Mouse (Mus musculus) monocyte, adult 2 months (primary cell): ENCODE measurements around the gene Hcn3.
A peak's percentile ranks its signal among the peaks of the same experiment; 100 is the strongest.

Source experiments
- DNase-seq, 2 experiments: peaks; one replicate each; pipeline ENCODE4 v3.0.0; 2022; ENCODE audit warnings: low spot score in 2 of 2, low read depth in 1 of 2

The Hcn3 gene

DNA sequence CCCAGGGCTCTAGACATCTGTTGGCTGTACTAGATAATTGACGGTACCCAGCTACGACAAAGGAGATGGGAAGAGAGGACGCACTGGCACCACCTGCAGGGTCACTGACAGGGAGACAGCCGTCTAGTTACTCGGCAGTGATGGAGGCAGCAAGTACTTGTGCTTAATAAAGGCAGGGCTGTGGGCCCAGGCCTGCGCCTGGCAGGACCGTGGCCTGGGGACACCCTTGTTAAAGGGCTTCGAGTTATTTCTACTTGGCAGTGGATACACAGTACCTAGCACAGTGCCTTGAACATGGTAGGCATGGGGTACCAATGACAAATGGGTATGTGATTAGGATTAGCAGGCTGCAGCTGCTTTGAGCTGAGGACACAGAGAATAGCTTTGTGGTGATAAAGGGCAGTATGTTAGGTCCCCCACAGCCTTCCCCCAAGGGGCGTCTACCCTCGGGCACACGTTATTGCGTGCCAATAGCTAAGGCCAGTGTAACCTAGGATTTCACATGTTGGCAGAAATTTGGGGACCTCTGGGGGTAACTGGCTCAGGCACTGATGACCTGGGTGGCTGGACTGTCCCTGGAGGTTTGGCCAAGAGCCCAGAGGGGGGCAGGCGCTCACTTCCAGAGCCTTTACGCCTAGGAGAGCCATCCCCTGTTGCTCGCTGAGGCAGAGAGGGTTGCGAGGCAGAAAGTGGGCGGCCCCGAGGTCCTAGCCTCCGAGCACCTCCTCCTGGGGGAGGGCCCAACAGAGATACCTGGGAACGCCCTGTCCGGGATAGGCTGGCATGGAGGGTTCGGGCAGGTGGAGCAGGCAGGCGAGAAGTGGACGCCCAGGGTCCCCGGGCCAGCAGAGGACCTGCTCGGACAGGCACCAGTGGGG is 12.7 kb downstream of the Hcn3 start:
- DNase-seq = no peak

DNA sequence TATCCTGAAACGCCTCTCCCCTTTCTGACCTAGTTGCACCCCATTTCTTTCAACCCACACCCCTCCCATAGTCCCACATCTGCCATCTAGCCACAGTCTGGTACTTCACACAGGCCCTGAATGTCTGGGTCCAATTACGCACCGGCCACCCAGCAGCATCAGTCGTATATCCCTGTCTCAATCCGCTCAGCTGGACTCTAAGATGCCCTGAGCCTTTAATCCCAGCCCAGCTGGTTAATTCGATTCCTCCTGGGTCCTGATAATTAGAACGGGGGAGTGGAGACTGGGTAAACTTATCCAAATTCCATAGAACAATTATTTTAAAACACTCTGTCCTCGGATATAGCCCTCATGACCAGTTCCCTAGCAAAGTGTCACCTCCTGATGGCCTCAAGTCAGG is 14.4 kb downstream of the Hcn3 start:
- DNase-seq = no peak

DNA sequence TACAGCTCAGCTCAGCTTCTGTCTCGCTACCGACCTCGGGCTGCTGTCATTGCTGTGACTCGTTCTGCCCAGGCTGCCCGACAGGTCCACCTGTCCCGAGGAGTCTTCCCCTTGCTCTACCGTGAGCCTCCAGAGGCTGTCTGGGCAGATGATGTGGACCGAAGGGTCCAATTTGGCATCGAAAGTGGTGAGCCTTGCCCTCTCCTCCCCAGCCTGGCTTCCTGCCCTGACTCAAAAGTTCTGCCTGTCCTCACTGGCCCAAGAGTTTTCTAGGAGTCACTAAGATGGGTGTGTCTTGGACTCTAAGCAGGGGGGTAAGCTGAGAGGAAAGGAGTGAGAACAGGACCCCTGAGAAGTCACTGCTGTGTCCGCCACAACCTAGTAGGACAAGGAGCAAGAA is 15.2 kb downstream of the Hcn3 start:
- DNase-seq = no peak

DNA sequence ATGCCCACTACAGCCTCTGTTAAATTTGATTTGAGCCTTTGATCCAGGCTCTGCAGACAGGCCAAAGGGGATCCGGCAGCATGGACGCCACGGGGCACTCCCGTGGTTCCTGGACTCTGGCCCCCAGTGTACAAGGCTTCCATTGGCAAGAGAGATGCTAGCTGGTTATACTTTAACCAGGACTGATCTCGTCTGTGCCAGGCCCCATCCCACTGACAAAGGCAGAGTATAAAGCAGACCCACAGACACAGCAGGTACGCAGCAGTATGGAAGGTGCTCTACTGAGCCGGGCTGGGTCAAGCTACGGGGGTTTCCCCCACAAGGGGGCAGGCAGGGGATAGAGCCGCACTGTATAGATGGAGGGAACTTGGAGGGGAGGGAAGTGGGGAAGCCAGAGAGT is 23.6 kb downstream of the Hcn3 start:
- no peak for DNase-seq

DNA sequence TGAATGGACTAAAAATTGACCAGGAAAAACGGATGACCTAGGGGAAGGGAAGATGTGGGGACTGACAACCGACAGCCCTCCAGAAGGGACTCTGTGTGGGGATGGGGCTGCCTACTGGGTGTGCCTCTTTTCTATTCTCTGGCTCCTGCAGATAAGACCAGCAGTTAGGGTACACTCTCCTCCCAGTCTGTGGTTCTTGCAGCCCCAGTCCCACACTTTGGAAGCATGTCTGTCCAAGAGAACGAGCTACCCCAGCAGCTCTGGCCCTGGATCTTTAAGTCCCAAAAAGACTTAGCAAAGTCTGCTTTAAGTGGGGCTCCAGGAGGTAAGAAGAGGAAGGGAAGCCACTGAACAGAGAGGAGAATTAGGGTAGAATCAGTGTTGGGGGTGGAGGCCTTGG is 24.0 kb downstream of the Hcn3 start, which contains the start of gene Pklr:
Gene Pklr, plus strand, starts transcription at position 185 of the 400 bp plus-strand sequence.
- no peak for DNase-seq

DNA sequence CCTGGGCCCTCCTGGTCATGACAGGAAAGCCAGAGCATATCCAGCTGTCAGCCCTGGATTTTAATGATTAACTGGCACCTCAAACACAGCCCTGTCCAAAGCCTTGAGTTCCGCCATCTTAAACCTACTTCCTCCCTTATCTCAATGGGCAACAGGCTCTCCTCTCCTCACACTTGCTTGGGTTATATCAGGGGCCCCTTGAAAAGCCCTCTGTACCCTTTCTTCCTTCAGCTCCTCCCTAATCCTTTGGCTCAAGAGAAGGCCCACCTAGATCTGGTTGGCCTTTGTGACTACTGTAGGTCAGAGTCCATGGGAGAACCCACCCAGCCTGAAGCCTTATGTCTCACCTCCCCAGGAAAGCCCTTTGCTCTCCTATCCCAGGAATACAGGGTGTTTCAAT is 26.2 kb downstream of the Hcn3 start:
- DNase-seq = no peak

DNA sequence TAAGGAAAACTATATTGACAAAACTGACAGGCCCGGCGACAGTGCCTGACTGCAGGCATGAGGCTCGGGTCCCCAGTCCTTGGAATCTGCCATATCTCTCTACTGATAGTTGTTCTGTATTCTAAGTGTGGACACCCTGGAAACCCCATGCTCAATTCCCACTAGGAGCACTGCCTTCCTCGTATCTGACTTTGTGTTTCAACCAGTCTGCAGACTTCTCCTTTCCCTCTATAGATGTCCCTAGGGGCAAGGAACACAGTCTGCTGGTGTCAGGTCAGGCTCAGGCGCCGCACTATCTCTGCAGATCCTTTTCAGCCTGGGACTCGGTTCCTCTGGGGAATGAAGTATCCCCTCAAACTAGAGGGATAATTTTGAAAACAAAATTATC is 26.9 kb downstream of the Hcn3 start:
- DNase-seq = no peak

DNA sequence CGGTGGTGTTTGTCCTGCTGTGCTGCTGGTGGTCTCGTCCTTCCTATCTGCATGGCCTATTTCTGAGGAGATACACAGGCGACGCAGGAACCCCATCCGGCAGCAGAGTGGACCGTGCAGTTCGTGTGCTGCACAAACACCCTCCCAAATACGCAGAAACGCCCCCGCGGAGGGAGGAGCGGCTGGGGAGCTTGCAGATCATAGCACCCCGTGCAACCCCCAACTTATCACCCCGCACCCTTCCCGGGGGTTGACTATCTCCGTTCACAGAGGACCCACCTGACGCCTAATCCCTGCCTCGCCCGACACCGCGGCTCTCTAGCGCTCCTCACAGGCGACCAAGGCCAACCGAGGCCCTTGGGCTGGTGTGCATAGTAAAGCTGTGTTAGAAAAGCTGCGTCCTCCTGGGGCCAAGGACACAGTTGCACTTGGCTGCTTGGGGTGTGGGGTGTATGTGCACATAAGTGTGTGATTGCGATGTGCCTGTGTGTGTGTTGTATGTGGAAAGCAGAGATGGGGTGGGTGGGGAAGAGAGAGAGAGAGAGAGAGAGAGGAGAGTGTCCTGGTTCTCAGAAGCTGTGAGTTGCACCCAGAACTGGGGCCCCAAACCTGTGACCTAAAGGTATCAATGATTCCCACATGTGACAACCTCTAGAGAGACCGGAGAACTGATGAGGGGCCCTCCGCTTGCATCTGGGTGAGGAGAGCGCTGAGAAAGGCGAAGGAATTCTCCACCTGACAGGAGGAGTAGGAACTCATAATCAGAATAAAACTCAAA is 27.5 kb downstream of the Hcn3 start:
- no peak for DNase-seq

DNA sequence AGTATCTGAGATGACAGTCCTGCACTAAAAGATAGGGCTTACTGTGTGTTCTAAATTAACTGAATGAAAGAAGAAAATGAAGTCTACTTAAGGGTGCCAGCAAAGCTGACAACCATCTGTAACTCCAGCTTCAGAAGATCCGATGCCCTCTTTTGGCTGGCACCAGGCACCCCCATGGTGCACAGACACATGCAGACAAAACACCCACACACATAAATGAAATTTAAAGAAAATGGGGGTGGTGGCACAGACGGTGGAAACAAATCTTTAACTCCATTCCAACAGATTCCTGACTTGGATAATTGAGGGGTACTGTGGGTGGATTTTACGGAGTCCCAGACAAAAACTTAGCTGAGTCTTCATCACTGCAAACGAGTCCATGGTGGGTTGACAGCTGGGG is 28.2 kb downstream of the Hcn3 start:
- DNase-seq = no peak

DNA sequence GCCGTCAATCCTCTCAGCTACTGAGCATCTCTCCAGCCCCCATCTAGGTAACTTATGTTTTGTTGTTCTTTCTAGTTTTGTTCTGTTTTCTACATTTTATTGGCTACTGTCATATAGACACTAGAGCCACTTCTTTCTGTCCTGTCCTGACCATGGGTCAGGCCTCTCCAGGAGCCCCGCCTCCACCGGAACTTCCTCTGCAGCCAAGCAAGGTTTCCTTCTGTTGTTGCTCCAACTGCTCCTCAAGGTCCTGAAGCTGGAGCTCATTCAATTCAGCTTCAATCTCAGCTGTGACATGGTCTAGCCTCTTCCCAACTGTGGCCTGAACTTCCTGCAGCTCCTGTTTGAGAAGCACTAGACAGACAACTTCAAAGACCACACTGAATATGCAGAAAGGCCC is 30.1 kb downstream of the Hcn3 start:
- no peak for DNase-seq

DNA sequence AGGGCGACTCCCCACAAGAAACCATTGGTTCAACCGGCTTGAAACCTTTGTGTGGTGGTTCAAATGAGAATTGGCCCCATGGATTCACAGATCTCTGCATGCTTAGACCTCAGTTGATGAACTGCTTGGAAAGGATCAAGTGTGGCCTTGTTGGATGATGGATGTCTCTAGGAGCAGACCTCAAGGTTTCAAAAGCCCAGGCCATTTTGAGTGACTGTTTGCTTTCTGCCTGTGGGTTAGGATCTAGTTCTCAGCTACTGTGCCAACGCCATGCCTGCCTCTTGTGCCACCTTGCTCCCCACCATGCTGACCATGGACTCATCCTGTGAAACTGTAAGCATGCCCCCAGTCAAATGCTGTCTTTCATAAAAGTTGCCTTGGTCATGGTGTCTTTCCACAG is 34.0 kb downstream of the Hcn3 start:
- DNase-seq = no peak

DNA sequence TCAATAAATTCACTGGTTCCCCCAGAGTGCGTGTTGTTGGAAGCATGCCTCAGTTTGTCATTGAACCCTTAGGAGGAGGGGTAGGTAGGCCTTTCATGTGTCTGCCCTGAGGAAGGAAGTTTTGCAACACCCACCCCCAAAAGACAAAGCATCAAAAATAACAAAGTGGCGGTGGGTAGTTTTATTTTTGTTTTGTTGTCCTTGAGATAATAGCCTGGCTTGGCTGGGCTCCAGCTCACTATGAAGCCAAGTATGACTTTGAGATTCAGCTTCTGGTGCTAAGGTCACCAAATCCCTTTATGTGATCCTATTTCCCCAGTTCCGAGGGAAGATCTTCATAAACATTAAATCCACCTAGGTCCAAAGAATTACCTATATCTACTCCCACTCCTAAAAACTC is 35.8 kb downstream of the Hcn3 start:
- no peak for DNase-seq

DNA sequence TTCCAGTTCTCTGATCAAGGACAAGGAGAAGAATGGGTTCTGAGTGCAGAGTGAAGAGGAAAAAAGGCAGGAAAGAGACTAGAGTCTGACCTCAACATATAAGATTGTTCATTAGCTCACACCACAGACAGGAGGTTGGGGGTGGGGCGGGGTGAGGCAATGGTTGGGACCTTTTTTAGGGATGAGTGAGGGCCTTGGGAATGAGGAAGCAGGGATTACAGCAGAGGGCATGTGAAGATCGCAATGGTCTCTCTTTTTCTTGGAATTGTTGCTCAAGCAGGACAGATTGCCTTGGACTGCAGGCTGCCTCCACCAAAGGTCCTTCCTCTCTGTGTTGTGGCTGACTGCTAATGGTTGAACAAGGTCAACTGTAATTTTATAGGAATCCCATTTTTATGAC is 36.7 kb downstream of the Hcn3 start:
- DNase-seq = no peak

DNA sequence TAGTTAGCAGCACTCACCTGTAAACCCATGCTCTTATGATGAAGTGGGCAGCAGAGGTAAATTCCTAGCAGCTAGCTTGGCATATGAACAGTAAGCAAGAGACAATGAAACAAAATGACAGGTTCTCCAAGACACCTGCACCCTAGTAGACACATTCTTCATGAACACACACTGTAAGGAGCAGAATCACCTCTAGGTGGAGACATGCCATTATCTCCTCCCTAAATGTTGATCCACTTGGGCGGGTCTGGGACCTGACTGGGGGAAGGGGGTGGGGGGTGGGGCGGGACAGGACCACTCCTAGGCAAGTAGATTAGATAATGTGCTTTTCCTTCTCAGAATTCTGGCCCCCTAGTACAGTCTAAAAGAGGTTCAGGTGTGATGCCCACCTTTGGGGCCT is 44.5 kb downstream of the Hcn3 start:
- DNase-seq = no peak

DNA sequence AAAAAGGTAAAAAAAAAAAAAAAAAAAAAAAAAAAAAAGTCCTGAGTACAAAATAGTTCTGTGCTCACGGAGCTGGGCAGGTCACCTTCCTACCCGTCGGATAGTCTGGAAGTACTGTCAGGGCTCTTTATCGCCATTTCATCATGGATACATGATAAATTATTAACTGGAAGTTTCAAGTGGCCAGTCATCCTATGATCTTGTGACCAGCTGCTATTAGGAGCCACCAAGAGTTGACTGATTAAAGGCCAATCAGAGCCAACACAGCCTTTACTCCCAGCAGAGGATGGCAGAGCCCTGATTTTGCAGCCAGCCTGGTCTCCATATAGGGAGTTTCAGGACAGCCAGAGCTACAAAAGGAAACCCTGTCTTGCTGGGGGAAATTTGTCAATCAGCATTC is 46.9 kb downstream of the Hcn3 start:
- DNase-seq = no peak

DNA sequence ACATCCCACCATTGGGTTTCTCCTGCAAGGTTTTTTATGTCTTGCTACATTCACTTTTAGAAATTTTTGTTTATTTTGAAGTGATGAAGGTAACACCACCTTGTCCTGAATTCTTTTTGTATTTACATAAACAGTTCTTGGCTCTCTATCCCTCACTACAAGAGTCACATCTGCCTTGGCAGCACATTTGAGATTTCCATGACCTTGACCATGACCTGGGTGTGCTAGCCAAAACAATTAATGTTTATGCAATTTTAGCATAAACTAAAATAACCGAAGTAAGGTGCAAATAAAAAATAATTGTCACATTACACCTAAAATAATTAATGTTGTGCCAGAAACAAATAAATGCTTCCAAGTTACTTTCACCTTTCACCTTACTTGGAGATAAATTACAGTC is 51.9 kb downstream of the Hcn3 start:
- no peak for DNase-seq

DNA sequence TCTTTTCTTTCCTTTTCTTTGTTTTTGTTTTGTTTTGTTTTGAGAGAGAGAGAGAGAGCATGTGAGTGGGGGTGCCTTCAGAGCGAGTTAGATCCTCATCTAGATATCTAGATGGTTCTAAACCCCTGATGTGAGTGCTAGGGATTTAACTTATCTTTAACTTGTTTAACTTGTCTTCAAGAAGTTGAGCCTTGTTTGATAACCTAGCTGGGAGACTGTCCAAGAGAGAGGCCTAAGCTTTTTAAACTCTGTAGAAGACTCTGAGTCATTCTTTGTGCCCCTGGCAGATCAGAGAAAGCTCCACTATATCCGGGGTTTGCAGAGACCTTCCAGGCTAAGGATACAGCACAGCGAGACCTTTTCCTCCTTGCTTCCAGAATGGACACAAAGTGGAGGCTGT is 52.5 kb downstream of the Hcn3 start:
- DNase-seq = no peak

DNA sequence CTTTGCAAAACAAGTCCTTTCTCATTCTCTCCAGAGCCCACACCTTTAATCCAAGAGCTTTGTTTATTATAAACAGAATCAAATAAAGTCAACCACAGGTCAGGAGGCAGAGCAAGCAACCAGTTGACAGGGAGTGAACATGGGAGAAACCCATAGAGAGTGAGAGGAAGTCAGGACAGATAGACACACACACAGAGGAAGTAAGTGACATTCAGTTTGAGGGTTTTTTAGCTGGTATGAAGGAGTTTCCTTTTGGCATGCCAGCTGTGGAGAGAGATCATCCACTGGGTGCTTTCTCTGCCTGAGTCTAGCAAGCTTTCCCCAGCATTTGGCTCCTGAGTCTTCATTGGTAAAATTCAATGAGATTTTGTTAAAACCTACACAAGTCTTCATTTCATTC is 53.1 kb downstream of the Hcn3 start:
- DNase-seq = no peak

DNA sequence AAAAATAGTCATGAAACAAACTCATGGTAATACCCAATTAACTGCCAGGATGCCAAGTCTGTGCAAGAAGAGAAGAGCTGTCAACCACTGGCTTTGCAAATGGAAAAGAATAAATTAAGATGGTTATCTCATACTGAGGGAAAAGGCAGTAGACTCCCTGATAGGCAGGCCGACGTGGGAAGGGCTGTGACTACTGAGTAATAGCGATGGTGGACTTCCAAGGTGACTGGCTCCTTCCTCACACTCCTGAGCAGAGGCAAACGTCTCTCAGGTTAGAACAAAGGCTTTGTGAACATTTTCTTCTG is 56.8 kb downstream of the Hcn3 start:
- no peak for DNase-seq

DNA sequence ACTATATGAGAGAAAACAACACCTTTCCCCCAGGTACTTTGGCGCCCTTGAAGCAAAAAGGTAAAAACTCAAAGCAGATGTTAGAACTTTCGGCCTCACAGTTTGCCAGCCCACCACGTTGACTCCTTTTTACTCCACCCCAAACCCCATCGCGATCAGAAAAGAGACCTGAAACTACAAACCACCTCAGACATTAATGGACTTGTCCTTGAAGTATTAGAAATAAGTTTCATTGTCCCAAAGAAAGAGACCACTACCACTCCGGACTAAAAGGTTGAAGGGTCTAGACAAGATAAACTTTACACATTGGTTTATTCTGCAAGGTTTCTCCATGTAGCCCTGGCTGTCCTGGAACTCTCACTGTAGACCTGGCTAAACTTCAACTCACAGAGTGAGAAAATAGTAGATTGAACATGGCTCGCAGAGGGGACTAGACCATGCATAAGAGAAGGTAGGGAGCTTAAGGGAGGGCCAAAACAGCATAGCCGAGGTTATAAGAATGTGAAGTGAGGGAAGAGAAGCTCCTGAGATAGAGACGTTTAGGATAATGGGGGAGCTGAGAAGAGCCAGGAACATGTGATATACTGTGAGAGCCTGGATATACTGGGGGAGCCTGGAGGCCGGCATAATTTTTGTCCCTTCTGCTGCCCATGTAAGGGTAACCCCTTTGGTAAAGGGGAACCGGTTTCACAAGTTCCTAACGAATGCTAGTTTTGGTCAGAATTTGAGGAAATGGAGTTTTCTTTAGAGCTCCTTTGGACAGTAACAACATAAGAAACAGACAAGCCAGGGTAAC is 57.3 kb downstream of the Hcn3 start:
- no peak for DNase-seq

DNA sequence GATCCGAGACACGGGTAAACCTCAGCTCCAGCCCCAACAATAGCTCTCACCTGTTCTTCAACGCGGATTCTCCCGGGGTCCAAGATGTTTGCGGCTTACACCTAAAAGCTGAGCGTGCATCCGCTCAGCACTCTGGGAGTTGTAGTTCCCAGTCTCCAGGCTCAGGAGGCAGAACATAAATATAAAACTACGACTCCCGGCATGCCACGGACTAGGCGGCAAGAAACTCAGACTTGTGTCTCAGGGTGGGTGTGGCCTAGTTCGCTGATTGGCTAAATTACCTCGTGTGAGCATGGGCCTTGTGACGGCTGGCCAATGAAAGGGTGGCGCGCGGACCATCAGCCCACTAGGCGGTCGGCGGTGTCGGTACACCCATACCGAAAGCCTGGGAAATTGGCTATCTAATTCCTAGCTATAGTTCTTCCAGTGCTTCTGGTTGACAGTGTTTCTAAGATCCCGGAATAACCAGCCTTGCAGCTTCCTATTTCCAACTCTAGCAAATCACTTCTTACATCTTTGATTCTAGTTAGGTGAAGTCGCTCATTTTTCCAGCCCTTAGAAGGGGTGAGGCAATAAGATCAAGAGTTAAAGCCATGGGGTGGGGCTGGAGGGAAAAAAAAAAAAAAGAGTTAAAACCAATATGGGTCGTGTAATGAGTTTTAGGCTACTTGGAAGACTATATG is 58.0 kb downstream of the Hcn3 start, which contains the start of gene Fdps:
Gene Fdps, minus strand, starts transcription at position 148 of the 683 bp plus-strand sequence.
- peak; percentile 84 to 91 for DNase-seq
